Mouse (Mus musculus): Measurements from ENCODE around the gene Ube4a.

DNA sequence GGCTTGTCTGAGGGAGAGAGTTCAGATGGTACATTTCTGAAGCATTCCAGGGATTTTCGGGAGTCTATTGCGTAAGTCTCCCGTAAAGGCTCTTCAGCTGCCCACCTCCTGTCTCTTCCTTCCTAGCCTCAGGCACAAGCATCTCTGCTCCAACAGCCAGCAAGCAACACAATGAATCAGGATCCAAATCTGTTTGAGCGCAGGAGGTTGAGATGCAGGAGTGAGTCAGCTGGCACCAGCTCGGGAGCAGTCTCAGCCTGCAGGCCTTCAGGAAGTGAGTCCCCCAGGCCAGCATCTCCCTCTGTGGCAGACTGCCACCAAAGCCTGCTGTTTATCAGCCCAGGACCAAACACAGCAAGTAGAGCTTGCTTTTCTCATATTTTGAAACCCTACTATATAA lies 60.4 kb downstream of the Ube4a start:
- TF ChIP-seq CTCF (conservative IDR thresholded peaks at IDR 0.05; ENCODE audit: low read length) (no peak), NANOG (IDR thresholded peaks at IDR 0.05; ENCODE audit: borderline replicate concordance, low read length) (no peak), POU5F1 (IDR thresholded peaks at IDR 0.05; ENCODE audit: borderline replicate concordance, low read length) (no peak)

Measured in E14TG2a.4 (cell line).